Mouse (Mus musculus) layer of hippocampus, adult 8-10 months (tissue): Measurements from ENCODE around the gene Agbl3. TPM values are rescaled to one million over a fixed set of nuclear protein-coding genes. Genes with fewer than 3 reads are reported as not detected.

Experiments used
- DNase-seq, 2 experiments: peaks; one replicate each; pipeline ENCODE4 v3.0.0; 2022; ENCODE audit warnings: low spot score in 2 of 2
- total RNA-seq, 4 experiments: library from RNA; stranded (reverse); gene quantifications; 2 replicates each; pipeline ENCODE4 v1.2.4; 2022

Agbl3 gene
- total RNA-seq = 10 to 100 TPM; 13.7 to 14.7 (median 14.2) TPM

- DNase-seq = peak; percentile 91 to 92
Measured at GRCm38 (mm10) chr6:34780231-34780942, at the start of gene Agbl3. Gene Agbl3, plus strand, starts transcription at chr6:34780432.

DNA sequence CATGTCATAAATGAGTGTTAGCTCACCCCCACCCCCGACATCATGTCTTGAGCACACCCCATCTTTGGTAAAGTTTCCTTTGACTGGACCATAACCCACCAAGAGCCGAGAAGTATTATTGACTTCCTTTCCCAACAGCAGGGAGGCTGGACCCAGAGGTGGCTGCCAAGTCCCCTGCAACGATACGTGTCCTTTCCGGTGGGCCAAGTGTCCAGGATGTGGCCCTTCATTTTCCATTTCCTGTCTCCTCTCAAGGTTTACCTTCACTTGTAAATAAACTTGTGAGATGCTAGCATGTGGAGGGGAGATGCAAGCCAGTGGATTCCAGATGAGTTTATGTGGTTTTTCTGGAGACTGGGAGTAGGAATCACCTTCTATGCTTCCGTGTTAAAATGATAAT, 49.2 kb upstream of the Agbl3 start:
- DNase-seq = no peak

DNA sequence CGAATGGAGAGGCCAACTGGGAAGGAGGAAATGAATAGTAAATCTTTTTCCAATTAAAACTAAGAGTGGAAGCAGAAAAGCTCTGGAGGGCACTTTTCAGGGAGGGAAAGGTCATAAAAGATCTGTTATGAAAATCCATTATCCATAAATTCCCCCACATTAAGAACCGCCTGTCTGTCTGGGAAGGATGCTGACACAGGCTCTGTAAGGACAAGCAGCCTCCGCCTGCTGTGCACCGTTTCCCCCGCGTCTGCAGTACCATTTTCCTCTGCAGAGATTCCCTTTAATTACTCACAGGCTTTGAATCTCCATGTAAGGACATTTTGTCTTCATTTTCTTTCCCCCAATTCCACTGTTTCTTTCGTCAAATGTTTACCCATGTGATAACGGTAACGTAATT, 48.7 kb upstream of the Agbl3 start:
- DNase-seq = no peak

DNA sequence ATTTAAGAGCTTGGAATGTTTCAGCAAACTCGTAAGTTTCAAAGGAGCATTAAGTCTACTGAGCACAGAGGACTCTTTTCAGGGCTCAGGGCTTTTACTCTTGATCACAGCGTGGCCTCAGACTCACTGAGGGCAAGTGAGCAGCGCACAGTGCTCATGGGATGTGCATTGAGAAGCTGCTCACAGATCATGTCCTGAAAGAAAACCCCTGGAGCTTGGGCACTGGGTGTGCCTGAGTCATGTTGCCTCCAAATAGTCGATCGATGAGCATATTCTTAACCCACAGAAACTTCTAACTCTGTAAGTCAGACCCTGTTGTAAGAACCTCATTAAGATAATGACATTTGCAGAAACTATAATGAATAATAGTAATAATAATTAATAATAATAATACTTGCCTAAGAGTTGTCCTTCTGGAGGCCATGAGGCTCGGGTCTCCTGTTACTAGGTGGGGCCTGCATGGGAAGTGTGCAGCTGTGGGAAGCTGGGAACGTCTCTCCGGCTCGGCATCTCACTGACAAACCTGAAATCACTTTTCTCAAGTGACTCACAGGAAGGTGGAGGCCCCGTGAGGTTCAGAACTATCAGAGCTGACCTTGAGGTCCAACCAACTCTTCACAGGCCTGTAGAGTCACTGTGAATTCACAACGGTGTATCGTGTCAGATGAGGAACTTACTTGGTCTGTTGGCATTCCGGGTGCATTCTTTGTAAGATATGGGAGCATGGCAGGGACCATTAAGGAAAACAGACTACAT, 45.1 kb upstream of the Agbl3 start:
- DNase-seq = no peak

DNA sequence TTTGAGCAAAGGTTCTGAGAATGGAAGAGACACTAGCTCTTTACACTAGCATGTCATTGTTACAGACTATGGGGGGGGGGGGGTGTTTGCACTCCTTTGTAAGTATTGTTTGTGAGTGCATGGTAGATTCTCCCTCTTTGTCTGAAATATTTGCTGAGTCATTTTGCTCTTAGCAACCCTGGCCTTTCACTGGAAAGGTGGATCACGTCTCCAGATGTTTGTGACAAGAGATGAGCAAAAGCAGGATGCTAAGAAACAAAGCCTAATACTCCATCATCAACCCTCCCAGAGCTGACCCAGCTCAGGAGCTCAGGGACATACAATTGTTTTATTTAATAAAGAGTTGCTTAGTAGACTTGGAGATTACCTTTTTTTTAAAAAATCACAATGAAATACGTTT, 43.3 kb upstream of the Agbl3 start:
- DNase-seq = no peak

DNA sequence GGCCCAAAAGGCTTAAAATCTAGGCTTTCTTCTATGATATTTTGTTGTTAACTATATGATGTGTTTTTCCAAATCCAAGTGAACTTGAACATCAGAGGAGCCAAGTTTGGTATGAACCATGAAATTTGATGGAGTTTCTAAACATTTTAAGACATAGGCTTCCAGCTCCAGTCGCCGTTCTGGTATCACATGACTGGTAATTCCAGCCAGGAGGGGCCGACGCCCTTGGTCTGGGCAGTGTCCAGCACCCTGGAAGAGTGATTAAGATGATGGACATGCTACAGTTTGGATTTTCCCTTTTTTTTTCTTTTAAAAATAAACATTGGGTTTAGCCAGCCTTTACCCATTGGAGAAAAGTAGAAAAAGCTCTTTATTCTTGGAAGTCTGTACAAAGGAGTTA, 36.3 kb upstream of the Agbl3 start:
- DNase-seq = no peak

DNA sequence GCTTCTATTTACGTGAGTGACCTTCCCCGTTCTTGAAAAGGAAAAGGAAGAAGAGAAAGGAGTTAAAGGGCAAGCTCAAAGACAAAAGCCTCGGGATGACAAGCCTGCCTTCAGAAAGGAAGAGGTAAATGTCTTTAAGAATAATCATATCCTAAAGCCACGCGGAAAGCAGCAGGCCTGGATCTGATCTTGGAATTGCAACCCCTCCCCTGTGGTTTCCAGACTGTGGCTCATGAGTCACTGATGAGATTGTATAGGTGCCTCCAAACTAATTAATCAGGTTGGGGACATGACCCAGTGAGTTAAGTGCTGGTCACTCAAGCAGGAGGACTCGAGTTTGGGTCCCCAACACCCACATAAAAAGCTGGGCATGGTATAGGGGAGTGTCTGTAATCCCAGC, 32.4 kb upstream of the Agbl3 start:
- no peak for DNase-seq

DNA sequence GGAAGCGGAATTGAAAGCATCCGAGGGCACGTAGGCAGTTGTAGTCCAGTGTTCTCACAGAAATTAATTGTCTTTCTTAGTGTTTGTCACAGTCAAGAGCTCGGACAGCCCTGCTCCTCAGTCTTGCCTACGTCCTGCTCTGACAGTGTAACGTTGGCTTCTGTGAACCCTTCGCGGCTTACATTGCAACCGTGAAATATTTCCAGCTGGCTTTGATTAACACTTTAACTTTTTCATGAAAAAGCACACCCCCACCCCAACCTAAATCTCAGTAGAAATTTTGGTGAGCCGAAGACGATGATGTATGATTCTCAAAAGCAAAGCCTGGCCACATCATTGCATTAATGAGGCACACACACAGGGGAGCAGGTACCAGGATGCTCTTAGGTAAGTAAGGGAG, 31.7 kb upstream of the Agbl3 start:
- no peak for DNase-seq

- no peak for DNase-seq
Measured at GRCm38 (mm10) chr6:34749526-34749925, 30.7 kb upstream of the Agbl3 start.

DNA sequence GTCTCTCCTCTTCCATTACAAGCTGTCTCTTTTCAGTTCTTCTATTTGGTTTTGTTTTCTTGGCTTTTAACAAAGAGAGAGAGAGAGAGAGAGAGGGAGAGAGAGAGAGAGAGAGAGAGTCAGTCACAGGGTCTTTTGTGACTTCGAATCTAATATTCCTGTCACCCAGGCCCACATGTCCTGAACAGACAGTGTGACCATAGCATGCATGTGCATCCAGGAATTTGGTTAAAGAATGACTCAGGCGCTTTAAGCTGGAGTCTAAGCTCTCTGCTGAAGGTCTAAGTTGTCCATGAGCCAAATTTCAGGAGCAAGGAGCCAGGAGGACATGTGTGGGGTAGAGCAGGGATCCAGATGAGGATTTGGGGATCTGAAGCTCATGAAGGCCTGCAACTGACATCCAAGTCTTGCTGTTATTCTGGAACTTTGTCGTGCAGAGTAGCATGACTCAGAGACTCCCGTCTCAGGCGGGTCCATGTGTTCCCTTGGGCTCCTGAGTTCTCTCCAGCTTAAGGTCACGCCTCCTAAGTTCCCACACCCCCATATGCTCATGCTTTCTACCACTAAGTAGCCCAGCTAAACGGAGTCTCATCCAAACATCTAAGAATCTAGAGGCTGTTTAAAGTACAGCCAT, 29.6 kb upstream of the Agbl3 start:
- no peak for DNase-seq

DNA sequence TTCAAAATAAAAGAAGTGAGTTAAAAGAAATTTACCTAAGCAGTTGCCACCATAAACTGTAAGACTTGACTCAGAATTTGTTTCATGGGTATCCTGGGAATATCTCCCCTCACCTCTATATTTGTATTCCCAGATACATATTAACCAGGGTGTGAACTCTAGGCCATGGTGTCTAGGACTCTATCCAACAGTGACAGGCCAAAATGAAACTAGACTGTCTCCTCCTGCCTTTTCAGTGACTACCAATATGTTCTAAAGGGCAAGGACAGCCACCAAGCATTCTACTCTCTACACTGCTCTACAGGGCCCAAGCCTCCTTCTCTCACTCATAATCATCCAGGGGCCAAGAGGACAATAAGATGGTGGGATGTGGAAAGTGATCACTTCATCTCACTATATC, 28.6 kb upstream of the Agbl3 start:
- no peak for DNase-seq

- peak; percentile 48 to 64 for DNase-seq
Measured at GRCm38 (mm10) chr6:34754448-34754847, 25.8 kb upstream of the Agbl3 start.

DNA sequence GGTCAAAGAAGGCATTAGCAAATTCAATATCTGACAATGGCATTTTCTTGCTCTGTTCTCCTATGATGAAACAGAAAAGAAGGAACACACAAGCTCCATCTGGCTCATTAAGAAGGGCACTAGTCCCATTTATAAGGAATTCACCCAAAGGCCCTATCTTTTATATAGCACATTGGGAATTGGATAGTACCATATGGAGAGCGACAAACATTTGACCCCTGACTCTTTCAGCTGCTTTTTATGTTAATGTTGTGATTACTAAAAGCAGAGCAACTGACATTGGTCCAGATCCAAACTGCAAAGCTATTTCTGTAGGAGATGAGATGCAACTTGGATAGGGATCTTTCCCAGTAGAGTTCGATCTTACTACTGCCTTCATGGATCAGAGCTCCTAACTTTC, 21.9 kb upstream of the Agbl3 start:
- no peak for DNase-seq

GRCm38 (mm10) chr6:34760023-34760422, 20.2 kb upstream of the Agbl3 start:
- DNase-seq = peak in 1 of 2 experiments; percentile 38

DNA sequence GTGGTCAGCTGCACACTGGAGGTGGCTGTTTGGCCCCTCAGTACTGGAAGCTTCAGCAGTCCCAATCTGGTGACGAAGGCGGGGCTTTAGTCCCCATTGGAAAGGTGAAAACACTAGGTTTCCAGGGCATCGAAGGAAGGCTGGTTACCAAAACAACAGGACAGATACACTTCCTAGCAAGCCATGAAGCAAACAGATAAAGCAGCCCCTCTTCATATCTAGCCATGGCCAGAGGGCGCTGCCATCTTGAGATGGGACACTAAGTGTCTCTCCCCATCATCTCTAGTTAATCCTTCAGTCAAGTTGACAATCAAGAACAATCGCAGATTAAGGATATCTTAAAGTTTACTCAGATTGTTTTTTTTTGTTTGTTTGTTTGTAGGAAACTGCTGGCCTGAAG, 14.5 kb upstream of the Agbl3 start:
- DNase-seq = no peak

GRCm38 (mm10) chr6:34769984-34770383, 10.2 kb upstream of the Agbl3 start:
- DNase-seq = no peak

- no peak for DNase-seq
Measured at GRCm38 (mm10) chr6:34770491-34770890, 9.7 kb upstream of the Agbl3 start.

GRCm38 (mm10) chr6:34776396-34776795, 3.8 kb upstream of the Agbl3 start:
- no peak for DNase-seq

DNA sequence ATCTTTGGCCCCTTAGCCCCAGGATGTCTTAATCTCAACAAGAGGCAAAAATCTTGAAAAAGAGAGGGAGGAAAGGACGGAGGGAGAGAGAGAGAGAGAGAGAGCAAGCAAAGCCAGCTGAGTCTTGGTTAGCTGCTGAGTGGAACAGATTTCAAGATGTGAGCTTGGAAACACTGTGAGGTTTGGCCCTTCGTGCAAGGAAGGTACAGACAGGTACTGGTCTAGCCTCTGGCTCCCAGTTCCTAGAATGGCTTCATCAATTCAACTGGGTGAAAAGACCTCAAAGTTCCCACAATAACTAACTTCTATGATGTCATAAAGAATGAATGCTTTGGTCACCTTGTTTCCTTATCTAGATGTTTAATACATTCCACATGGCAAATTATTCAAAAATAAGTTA, 3.1 kb upstream of the Agbl3 start:
- DNase-seq = no peak

GRCm38 (mm10) chr6:34777981-34778668, 2.1 kb upstream of the Agbl3 start:
- DNase-seq = no peak

- DNase-seq = no peak
Measured at GRCm38 (mm10) chr6:34780943-34781289, 684 bp downstream of the Agbl3 start.

GRCm38 (mm10) chr6:34782493-34782892, 2.3 kb downstream of the Agbl3 start:
- DNase-seq = no peak
